Mouse (Mus musculus): ENCODE data around the gene Lsm14a. TPM values are rescaled to one million over a fixed set of nuclear protein-coding genes. Genes with fewer than 3 reads are reported as not detected.

The Lsm14a gene
- polyA plus RNA-seq, 1 experiment from 2014 or later = 38.2 TPM

- Histone ChIP-seq H3K4me3 (replicated peaks; ENCODE audit: low read length) (no peak overlapping the region), H3K4me1 (replicated peaks; ENCODE audit: control insufficient read depth, insufficient read depth, low read length) (peaks cover 11% of the 10 kb centered on the region; the same call in 1 of the 2 replicates), H3K27ac (no peak overlapping the region), H3K9me3 (ENCODE audit: control insufficient read depth, low read length) (no peaks in the 10 kb centered on the region), H3K4me2 (replicated peaks) (no peak overlapping the region), H3K36me3 (replicated peaks; ENCODE audit: control insufficient read depth, insufficient read depth) (no peaks in the 10 kb centered on the region), H3K27me3 (ENCODE audit: control insufficient read depth, insufficient read depth, low read length) (no peaks in the 10 kb centered on the region), H3K9ac (no peak overlapping the region)
- DNase-seq (ENCODE audit: low spot score) = no peak
- no peak for ATAC-seq (ENCODE audit: low FRiP score)
- WGBS = 90% methylated on average over 5 of the region's 5 CpGs
Observed at GRCm38 (mm10) chr7:34309186-34309764, 83.8 kb downstream of the Lsm14a start.

DNA sequence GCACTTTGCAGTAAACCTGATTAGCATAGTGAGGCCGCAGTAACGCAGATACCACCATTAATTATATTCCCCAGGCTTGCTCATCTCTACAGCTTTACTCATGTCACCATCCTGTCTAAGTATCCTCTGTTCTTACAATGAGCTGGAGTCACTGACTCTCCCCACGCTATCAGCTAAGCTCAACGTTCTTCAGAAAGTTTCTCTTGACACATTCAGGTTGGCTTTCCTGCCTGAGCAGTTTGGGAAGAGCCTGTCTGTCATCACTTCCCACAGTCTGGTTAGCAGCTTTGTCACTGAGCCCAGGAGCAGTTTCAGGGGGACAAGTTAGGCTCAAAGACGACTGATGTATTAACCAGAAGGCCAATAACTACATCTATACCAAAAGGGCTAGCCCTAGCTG, 84.5 kb downstream of the Lsm14a start:
- no peaks in the 10 kb centered on the region for H3K9me3 ChIP-seq (ENCODE audit: control insufficient read depth, low read length)
- H3K36me3 ChIP-seq (replicated peaks; ENCODE audit: control insufficient read depth, insufficient read depth) = no peaks in the 10 kb centered on the region
- no peak overlapping the region for H3K4me3 ChIP-seq (replicated peaks; ENCODE audit: low read length)
- H3K27me3 ChIP-seq (ENCODE audit: control insufficient read depth, insufficient read depth, low read length) = no peaks in the 10 kb centered on the region
- H3K4me1 ChIP-seq (replicated peaks; ENCODE audit: control insufficient read depth, insufficient read depth, low read length) = peaks cover 11% of the 10 kb centered on the region; the same call in 1 of the 2 replicates
- H3K4me2 ChIP-seq (replicated peaks) = no peak overlapping the region
- H3K9ac ChIP-seq = no peak overlapping the region
- ATAC-seq (ENCODE audit: low FRiP score) = no peak
- 74% methylated on average over 5 of the region's 5 CpGs for WGBS
- DNase-seq (ENCODE audit: low spot score) = no peak
- H3K27ac ChIP-seq = no peak overlapping the region

- Histone ChIP-seq H3K4me1 (replicated peaks; ENCODE audit: control insufficient read depth, insufficient read depth, low read length) (peaks cover 1% of the 10 kb centered on the region; the same call in 1 of the 2 replicates), H3K27me3 (ENCODE audit: control insufficient read depth, insufficient read depth, low read length) (no peaks in the 10 kb centered on the region), H3K36me3 (replicated peaks; ENCODE audit: control insufficient read depth, insufficient read depth) (peaks cover 3% of the 10 kb centered on the region; the same call in 1 of the 2 replicates), H3K4me3 (replicated peaks; ENCODE audit: low read length) (no peak overlapping the region), H3K9ac (no peak overlapping the region), H3K9me3 (ENCODE audit: control insufficient read depth, low read length) (no peaks in the 10 kb centered on the region), H3K27ac (no peak overlapping the region), H3K4me2 (replicated peaks) (no peak overlapping the region)
- 68% methylated on average over 4 of the region's 4 CpGs for WGBS
- ATAC-seq (ENCODE audit: low FRiP score) = no peak
- no peak for DNase-seq (ENCODE audit: low spot score)
Observed at GRCm38 (mm10) chr7:34305454-34305853, 87.7 kb downstream of the Lsm14a start.

DNA sequence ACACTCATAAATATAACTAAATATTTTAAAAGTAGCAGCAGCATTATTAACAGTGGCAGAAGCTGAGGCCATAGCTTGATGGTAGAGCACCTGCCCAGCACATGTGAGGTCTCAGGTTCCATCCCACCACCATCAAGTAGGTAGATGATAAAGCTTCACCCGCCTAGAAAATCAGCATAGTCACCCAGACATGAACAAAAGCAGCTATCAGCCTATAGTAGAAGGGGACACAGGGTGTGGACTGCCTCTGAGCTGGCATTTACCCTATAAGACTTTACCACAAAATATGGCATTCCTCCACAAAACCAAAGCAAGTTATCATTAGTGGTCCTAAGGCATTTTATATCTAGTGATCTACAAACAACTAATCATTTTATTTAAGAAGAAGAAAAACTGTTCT, 90.5 kb downstream of the Lsm14a start:
- DNase-seq (ENCODE audit: low spot score) (no peak), ATAC-seq (ENCODE audit: low FRiP score) (no peak)
- H3K27me3 ChIP-seq (ENCODE audit: control insufficient read depth, insufficient read depth, low read length) = no peaks in the 10 kb centered on the region
- WGBS = 96% methylated on average over 1 of the region's 1 CpGs
- no peaks in the 10 kb centered on the region for H3K4me1 ChIP-seq (replicated peaks; ENCODE audit: control insufficient read depth, insufficient read depth, low read length)
- H3K36me3 ChIP-seq (replicated peaks; ENCODE audit: control insufficient read depth, insufficient read depth) = peaks cover 3% of the 10 kb centered on the region; the same call in 1 of the 2 replicates
- H3K4me2 ChIP-seq (replicated peaks) = no peak overlapping the region
- no peak overlapping the region for H3K27ac ChIP-seq
- no peaks in the 10 kb centered on the region for H3K9me3 ChIP-seq (ENCODE audit: control insufficient read depth, low read length)
- no peak overlapping the region for H3K9ac ChIP-seq
- no peak overlapping the region for H3K4me3 ChIP-seq (replicated peaks; ENCODE audit: low read length)

- WGBS = 88% methylated on average over 3 of the region's 3 CpGs
- Histone ChIP-seq H3K36me3 (replicated peaks; ENCODE audit: control insufficient read depth, insufficient read depth) (peaks cover 3% of the 10 kb centered on the region; the same call in 1 of the 2 replicates), H3K27ac (no peak overlapping the region), H3K9ac (no peak overlapping the region), H3K27me3 (ENCODE audit: control insufficient read depth, insufficient read depth, low read length) (no peaks in the 10 kb centered on the region), H3K4me1 (replicated peaks; ENCODE audit: control insufficient read depth, insufficient read depth, low read length) (no peaks in the 10 kb centered on the region), H3K4me2 (replicated peaks) (no peak overlapping the region), H3K9me3 (ENCODE audit: control insufficient read depth, low read length) (no peaks in the 10 kb centered on the region), H3K4me3 (replicated peaks; ENCODE audit: low read length) (no peak overlapping the region)
- ATAC-seq (ENCODE audit: low FRiP score) (no peak), DNase-seq (ENCODE audit: low spot score) (no peak)
Observed at GRCm38 (mm10) chr7:34301952-34302351, 91.2 kb downstream of the Lsm14a start.

DNA sequence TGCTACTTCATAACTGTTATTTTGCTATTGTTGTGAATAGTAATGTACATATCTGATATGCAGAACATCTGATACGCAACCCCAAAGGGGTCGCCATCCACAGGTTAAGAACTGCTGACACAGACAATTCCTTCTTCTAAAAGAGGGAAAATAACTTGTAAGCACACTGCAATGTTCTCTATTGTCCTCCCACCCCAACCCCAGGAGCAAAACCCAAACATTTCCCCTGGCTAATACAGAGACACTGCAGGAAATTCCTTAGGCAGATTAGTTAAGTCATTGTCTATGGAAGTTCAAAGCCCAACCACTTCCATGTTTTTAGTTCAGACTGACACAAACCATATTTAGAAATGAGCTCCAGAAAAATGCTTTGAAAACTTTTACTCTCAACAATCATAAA, 94.3 kb downstream of the Lsm14a start:
- Histone ChIP-seq H3K9me3 (ENCODE audit: control insufficient read depth, low read length) (no peaks in the 10 kb centered on the region), H3K27me3 (ENCODE audit: control insufficient read depth, insufficient read depth, low read length) (no peaks in the 10 kb centered on the region), H3K36me3 (replicated peaks; ENCODE audit: control insufficient read depth, insufficient read depth) (peaks cover 3% of the 10 kb centered on the region; the same call in 1 of the 2 replicates), H3K4me1 (replicated peaks; ENCODE audit: control insufficient read depth, insufficient read depth, low read length) (no peaks in the 10 kb centered on the region), H3K4me3 (replicated peaks; ENCODE audit: low read length) (no peak overlapping the region), H3K27ac (no peak overlapping the region), H3K9ac (no peak overlapping the region), H3K4me2 (replicated peaks) (no peak overlapping the region)
- WGBS = 92% methylated on average over 2 of the region's 2 CpGs
- ATAC-seq (ENCODE audit: low FRiP score) (no peak), DNase-seq (ENCODE audit: low spot score) (no peak)

DNA sequence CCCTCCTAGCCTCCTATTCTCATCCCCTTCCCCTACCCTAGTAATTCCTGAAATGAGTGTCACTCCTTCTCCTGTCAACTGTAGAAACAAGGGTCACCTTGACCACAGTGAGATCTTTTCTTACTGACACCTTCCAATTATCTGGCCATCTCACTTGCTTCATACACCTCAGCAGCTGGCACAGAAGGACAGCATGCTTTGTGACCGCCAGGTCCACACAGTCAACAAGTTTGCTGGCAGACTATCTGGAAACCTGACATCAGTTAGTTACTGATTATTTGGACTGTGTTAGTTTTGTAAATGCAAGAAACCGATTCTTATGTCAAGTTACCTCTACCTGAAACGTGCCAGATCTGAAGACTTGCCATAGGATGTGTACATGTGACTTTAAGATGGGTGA, 97.0 kb downstream of the Lsm14a start:
- ATAC-seq (ENCODE audit: low FRiP score) = no peak
- WGBS = 95% methylated on average over 3 of the region's 3 CpGs
- no peak overlapping the region for H3K4me3 ChIP-seq (replicated peaks; ENCODE audit: low read length)

More for the DNA sequence above, 97.0 kb downstream of the Lsm14a start:
- no peaks in the 10 kb centered on the region for H3K27me3 ChIP-seq (ENCODE audit: control insufficient read depth, insufficient read depth, low read length)
- no peak overlapping the region for H3K9ac ChIP-seq
- no peak overlapping the region for H3K4me2 ChIP-seq (replicated peaks)
- DNase-seq (ENCODE audit: low spot score) = no peak
- H3K36me3 ChIP-seq (replicated peaks; ENCODE audit: control insufficient read depth, insufficient read depth) = no peaks in the 10 kb centered on the region; the same call in 1 of the 2 replicates
- H3K4me1 ChIP-seq (replicated peaks; ENCODE audit: control insufficient read depth, insufficient read depth, low read length) = no peaks in the 10 kb centered on the region
- no peaks in the 10 kb centered on the region for H3K9me3 ChIP-seq (ENCODE audit: control insufficient read depth, low read length)
- H3K27ac ChIP-seq = no peak overlapping the region

Other genes with a start within 250 kb of the Lsm14a start
- gene Uba2, start 223.7 kb downstream of the Lsm14a start, polyA plus RNA-seq (2014; fragmentation: Nextera tagmentation; extraction: Ambion mirVana) = 164 and 177 TPM in 2 replicates
- gene Pdcd2l, start 196.7 kb downstream of the Lsm14a start, polyA plus RNA-seq (2014; fragmentation: Nextera tagmentation; extraction: Ambion mirVana) = 63.8 and 68.9 TPM in 2 replicates
- gene Gpi1, start 163.0 kb downstream of the Lsm14a start, polyA plus RNA-seq (2014; fragmentation: Nextera tagmentation; extraction: Ambion mirVana) = 265 and 302 TPM in 2 replicates
- 0.77 and 1.0 TPM in 2 replicates for gene Gm6096, start 142.3 kb downstream of the Lsm14a start, polyA plus RNA-seq (2014; fragmentation: Nextera tagmentation; extraction: Ambion mirVana)
- 39.5 and 45.0 TPM in 2 replicates for gene 4931406P16Rik, start 79.8 kb downstream of the Lsm14a start, polyA plus RNA-seq (2014; fragmentation: Nextera tagmentation; extraction: Ambion mirVana)

Data from hindbrain, embryonic 14.5 days (tissue).